Mouse (Mus musculus): ENCODE results near the gene Rusc2.

Rusc2 gene

DNA sequence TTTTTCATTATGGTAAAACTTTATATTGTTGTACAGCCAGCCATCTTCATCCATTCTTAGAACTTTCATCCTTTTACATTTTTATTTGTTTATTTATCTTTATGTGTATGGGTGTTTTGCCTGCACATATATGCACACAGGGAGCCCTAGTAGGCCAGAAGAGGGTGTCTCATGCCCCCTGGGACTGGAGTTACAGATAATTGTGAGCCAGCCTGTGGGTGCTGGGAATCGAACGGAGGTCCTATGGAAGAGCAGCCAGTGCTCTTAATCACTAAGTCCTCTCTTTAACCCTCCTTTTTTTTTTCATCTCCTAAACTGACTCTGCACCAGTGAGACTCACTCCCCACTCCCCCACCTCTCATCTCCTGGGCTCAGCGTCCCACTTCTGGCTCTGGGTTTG is 2.8 kb downstream of the Rusc2 start:
- DNase-seq (ENCODE audit: low spot score), result no peak

DNA sequence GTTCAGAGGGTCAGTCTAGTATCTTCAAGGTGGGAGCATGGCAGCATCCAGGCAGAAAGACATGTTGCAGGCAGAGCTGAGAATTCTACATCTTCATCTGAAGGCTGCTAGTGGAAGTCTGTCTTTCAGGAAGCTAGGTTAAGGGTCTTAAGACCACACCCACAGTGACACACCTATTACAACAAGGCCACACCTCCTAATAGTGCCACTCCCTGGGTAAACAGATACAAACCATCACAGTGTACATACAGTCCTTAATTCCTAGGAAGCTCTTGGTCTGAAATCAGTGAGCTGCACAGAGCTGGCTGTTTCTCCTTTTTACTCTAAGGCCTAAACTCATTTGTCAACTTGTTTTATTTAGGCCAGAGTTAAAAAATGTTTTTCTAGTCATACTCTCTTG is 5.2 kb downstream of the Rusc2 start:
- DNase-seq (ENCODE audit: low spot score), result no peak

DNA sequence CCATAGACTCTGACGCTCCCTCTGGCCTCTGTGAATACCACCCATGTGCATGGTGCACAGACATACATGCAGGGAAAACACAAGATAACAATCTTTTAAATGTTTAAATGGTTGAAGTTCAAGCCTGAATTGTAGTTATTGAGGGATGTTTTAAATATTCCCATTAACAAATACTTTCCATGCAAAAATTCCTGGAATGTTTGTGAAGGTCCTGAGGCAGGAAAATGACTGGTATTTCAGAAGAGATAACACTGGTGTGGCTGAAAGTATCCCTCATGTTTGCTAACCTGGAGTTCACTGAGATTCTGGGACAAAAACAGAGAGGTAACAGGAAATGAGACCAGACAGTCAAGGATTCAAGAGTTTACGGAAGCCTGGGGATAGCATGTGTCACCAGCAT is 7.6 kb downstream of the Rusc2 start:
- DNase-seq (ENCODE audit: low spot score), result no peak

DNA sequence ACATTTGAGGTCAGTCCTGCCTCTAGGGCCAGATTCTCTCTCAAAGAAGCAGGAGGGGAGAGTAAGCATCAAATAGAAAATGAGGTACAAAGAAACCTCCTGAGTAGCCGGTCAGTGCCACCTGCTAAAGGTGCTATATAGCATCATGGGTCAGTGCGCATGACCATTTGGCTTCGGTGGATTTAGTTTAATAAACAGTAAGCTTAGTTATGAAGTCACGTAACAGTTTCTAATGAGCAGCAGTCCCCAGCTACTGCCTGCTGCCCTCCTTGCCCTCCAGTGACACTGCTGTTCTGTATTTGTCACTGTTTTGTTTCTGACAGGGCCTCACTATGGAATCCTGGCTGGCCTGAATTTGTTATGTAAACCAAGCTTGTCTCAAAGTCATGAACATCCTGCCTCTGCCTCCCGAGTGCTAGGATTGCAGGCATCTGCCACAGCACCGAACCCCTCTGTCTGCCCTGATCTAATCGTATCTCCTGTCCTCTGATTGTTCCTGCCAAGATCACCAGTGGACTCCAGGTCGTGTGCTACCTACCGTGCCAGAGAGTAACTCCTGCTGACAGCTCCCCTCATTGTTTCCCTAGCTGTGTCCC is 8.2 kb downstream of the Rusc2 start:
- DNase-seq (ENCODE audit: low spot score), result no peak

DNA sequence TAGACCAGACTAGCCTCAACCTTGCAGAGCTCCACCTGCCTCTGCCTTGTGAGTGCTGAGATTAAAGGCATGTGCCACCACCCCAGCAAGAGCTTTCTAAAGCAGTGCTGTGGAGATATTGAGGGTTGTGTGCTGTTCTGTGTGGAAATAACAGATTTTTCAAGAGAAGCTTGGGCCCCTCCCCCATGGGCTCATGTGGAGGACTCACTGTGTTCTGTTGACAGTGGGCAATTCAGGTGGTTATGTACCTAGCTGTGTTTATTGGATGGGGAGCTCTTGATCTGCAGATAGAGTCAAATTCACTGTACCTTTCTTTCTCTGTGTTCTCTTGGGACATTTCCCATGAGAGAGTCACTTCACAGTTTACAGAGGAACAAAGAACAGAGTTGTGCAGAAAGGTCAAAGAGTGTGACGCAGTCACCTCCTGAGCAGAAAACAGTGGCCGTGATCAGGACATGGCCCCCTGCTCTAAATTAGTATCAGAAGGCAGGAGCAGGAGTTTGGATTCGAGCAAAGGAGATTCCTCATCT is 9.8 kb downstream of the Rusc2 start:
- no peak for DNase-seq (ENCODE audit: low spot score)

DNA sequence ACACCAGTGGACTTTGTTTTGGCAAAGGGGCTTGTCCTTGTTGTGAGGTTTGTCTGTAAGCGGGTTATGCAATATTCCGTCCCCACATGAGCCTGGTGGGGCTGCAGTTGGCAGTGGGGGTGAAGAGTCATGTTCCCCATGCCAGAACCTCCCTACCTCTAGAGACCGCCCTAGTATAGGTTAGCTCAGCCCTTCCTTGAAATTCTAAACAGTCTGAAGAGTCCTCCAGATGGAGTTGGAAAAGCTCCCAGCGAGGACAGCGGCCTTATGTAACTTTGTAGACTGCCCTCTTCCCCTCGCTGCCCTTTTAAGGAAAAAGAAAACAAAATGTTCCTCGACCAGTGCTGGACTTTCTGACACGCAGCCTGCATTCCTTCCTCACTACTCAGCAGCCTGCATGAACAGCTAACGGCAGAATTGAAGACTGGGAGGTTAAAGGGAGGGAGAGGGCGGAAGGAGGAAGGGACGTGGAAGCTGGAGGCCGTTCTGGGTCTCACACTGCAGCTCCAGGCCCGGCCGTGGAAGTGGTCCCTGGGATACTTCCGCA is 12.6 kb downstream of the Rusc2 start:
- no peak for DNase-seq (ENCODE audit: low spot score)

DNA sequence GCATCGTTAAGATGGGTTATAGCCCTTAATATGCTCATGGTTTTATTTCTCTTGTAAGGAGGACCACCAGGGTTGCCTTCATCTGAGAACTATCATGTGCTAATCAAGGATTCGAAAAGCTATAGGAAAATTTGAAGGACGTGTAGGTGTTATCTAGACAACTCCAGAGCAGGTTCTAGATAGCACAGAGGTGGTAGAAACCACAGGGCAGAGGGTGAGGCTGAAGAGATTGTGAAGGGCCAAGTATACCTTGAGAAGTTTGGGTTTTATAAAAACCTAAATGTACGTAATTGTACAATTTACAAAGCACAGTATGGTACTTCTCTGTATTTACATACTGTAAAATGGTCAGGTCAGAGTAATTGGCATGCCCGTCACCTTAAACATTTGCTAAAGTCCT is 13.4 kb downstream of the Rusc2 start:
- DNase-seq (ENCODE audit: low spot score), result no peak

DNA sequence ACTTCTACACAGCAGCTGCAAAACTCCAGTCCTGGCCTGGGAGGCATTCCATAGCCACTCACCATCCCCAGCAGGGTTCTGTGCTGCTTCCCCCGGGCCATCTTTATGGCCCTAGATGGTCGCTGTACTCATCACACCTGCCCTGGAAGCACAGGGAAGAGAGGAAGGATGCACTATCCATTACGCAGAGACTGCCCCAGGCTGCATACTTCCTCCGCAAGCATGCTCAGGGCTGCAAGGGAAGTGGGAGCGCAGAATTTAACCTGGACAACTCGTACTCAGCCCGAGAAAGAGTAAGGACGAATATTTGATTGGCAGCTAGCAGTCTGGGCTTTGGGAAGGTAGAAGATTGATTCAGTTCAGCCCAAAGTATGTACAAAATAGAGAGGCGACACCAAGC is 14.1 kb downstream of the Rusc2 start:
- DNase-seq (ENCODE audit: low spot score), result no peak

DNA sequence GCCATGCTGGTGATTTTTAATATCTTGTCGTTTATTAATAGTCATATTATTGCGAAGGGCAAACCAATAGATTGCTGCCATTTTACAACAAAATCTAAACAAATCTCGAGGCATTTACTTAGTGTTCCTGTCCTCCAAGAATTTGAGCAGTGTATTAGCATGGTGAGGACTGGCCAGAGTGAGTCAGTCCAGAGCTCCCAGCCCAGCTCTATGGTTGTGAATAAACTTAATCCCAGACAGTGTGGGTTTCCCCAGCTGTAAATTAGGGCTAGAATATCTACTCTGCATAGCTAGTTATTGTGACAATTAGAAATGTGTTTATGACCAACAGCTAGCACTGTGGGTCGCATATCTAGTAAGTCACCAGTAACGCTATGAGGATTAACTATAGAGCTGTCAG is 14.6 kb downstream of the Rusc2 start:
- no peak for DNase-seq (ENCODE audit: low spot score)

DNA sequence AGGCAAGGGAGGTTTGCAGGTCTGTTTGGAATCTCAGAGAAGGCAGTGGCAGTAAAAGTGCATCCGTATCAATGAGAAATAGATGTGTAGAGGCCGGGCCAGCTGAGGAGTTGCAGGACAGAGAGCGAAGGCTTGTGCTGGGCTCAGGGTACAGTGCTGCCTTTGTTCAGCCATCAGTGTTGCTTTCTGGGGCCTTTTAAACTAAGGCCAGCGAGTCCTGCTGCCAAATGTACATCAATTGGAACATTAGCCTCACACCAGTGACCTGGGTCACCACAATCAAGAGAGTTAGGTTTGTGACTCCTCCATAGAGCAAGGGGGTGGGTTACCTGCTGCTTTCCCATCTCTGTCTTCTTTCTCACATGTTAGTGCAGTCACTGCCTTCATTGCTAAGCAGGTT is 16.2 kb downstream of the Rusc2 start:
- DNase-seq (ENCODE audit: low spot score), result no peak

DNA sequence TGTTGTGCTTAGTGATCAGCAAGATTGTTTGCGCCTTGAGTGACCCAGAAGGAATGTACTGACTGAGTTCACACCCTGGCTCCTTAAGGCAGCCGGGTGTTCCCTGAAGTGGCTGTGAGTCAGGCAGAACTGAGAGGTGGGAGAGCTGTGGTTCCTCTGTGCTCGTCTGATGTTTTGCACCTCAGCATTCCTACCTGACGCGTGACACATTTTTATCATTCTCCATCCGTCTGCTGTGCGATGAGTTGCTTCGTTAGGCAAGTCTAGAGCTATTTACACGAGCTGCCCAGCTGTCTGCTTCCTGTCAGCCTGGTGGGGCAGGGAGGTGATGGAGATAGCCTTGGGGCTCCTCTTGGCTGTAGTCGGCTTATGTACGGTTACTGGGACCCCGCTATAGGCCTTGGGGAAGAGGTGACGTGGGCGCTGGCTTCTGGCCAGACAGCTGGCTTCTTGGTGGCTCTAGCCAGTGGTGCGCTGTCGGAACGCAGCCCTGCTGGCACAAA is 17.1 kb downstream of the Rusc2 start:
- no peak for DNase-seq (ENCODE audit: low spot score)

DNA sequence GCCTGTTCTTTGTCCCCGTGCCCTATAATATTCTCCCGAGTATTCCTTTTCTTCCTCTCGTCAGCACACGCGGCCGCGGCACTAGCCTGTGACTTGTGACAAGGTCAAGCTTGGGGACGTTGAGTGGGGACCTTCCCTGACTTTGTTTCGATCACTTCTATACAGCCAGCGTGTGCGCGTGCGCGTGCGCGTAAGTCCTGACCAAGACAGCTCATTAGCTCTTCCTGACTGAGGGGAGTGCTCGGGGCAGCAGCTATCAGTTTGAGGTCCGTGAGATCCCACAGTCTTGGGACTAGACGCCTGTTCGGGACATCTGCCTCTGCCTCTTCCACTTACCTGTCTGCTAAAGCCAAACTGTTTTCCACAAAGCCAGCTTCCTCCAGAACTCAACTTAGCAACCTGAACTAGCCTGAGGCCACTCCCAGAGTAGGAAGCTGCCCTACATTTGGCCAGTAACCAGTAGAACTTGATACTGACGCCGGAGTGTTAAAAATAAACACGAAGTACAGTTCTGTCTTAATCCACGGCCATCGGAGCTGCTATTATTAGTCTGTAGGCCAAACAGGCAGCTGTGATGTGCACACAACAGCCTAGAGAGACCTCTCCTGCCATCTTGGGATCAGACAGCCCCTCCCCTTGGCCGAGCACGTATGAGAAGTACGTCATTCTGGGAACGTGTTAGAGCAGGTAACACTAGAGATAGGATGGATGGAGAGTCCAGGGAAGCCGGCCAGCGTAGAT is 17.8 kb downstream of the Rusc2 start:
- DNase-seq (ENCODE audit: low spot score), result no peak

DNA sequence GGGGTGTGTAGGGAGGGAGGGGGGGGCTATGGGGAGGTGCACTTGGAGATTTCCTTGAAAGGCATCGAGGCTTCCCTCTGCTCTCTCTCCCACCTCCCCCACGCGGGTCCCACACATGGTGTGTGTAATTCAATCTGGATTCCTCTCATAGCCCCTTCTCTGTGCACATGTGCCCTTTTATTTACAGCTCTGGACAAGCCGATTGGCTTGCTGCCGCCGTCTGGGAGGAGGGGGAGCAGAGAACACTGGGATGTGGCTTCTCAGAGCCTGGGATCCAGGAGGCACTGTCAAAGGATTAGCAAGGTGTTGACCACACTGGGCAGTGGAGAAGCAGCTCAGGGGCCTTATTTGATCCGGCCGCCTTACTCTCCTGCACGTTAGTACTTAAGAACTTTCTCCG is 19.2 kb downstream of the Rusc2 start:
- no peak for DNase-seq (ENCODE audit: low spot score)

DNA sequence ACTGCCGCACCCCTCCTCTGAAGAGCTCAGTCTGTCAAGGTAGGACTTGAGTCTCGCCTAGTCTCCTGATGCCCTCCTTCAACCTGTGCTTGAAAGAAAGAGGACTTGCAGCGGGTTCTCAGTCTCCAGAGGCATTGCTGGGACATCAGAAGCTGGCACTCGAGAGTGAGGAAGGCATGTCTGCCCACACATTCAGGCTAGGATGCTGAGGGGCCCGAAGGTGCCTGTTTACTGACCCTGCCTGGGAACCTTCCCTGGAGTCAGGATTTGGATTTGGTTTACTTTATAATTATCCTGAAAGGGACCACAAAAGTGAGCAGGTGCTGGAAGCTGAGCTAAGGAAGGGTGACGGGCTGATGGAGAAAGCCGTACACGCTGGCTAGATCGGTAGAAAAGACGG is 19.7 kb downstream of the Rusc2 start:
- no peak for DNase-seq (ENCODE audit: low spot score)

DNA sequence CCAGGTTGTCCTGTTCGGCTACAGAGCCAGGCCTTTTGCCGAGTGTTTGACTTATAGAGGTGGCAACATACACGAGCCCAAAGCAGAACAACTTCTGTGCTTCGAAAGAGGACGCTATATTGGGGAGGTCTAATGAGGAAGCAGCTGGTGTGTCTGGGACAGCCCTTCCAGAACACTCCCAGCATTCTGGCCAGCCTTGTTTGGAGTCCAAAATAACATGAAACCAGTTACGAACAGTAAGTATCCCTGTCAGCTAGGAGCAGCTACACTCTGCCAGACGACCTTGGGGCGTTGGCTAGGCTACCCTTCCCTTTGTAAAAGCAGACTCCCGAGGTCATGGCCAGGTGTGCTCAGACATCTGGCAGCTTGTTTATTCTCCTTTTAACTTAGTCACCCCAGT is 20.4 kb downstream of the Rusc2 start:
- DNase-seq (ENCODE audit: low spot score), result no peak

DNA sequence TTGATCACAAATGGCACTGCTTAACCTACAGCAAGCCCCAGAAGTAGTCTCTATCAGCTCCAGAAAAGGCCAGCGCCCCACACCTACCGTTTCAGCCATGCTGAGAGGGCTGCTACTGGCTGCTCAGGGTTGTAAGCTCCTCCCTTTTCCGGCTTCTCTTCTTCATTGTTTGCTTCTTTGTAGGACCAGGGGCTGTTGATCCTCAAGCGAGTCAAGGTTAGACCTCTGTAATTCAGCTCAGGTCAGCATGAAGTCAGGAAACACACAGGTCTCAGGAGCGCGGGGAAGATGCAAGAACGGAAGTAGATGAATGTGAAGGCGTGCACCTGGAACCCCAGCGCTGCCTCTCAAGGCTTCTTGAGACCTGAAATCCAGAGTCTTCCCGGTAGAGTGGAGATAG is 22.9 kb downstream of the Rusc2 start:
- DNase-seq (ENCODE audit: low spot score), result no peak

DNA sequence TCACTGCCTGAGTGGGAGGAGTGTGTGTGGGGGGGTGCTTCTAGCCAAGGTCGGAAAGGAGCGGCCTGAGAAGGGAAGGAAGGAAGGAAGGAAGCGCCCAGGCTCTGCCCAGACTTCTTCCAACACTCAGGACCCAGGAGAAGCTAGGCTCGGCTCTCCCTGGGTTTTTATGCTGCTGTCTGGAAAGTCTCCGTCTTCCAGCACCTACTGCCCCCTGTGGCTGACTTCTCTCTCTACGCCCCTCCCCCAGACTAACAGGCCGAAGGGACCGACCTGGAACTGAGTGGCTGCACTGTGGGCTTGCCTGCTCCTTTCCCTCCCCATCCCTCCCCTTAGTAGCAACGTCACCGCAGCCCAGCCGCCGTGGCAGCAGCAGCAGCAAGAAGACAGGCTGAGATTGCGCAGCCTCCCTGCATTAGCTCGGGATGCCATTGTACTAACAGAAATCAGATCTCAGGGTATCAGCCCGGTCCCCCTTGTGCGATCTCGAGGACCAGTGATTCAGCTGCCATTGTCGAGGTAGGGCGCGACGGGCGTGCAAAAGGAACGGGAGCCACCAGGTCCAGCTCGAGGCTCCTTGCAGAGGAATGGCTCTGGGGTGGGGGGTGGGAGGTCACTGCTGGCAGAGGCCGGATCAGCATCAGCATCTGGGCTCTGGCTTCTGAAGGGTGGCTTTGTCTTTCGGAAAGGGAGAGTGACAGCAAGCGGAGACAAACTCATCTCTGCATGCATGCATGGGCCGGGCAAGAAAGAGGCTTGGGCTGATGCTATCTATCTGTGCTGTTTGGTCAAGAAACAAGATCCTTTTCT is 24.6 kb downstream of the Rusc2 start:
- no peak for DNase-seq (ENCODE audit: low spot score)

DNA sequence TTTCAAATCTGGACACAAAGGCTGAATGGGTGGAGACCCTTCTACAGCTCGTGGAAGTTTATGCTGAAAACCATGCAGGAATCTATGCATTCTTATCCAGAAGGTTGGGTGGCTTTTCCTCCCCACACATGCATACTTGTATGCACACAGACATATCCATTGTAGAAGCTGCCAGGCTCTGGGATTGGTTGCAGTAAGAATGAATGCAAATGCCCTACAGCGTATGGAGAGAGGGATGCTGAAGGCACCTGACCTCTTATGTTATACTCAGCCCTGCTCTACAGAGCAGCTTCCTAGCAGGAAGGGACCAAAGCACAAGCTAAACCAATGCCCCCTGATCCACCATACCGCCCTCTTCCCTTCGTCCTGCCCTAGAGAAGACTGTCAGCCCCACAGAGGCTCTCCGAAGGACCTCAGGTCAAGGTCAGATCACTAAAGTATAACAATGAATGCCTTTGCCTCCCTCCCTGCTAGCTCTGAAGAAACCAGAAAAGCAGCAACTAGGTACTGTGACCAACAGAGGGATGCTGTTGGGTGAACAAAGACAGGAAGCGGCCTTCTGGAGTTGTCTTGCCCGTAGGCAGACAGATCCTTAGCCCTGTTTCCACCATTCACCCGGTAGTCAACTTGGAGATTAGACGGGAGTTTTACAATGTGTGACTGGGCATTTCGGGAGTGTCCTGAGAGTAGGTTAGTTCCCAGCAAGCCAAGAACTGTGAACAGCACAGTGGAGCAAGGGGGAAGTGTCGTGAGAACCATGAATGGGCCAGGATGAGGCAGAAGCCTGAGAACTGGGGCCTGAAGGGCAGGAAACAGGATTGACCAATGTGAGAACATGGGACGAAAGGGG is 25.5 kb downstream of the Rusc2 start:
- DNase-seq (ENCODE audit: low spot score), result no peak

DNA sequence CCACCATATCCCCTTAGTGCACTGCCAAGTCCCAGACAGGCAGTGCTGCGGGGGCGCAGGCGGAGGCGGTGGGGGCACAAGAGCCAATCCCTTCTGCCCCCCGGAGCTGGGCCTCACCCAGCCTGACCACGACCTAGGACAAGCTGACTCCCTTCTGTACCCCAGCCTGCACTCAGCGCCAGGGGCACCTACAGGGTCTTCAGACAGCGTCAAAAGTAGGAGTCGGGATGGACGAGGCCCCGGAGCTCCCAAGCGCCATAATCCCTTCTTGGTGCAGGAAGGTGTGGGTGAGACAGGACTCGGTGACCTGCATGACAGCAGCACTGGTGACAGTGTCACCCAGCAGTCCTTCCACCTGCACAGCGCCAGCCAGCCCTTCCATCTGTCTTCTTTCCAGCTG is 33.0 kb downstream of the Rusc2 start:
- DNase-seq (ENCODE audit: low spot score), result no peak

DNA sequence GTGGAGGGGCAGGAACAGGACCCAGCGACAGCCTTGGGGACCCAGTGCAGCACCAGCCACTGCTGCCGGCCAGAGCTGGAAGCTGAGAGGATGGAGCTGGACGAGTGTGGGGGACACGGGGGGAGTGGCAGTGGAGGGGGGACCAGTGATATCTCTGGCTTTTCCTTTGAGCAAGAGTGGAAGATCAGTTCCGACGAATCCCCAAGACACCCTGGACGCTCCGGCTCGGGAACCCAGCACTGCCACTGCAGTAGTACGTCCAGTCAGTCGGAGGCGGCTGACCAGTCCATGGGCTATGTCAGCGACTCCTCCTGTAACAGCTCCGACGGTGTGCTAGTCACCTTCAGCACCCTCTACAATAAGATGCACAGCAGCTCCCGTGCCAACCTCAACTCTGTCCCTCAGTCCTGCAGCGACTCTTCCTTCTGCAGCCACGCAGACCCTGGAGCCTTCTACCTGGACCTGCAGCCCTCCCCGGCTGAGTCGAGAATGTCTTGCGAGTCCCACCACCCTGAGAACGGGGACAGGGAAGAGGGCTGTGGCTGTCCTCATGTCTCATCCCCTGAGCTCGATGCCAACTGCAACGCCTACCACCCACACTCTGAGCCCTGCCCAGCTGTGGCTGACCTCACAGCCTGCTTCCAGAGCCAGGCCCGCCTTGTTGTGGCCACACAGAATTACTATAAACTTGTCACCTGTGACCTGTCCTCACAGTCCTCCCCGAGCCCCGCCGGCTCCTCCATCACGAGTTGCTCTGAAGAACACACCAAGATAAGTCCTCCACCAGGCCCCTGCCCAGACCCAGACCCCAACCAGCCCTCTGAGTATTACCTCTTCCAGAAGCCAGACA is 33.7 kb downstream of the Rusc2 start:
- DNase-seq (ENCODE audit: low spot score), result no peak

DNA sequence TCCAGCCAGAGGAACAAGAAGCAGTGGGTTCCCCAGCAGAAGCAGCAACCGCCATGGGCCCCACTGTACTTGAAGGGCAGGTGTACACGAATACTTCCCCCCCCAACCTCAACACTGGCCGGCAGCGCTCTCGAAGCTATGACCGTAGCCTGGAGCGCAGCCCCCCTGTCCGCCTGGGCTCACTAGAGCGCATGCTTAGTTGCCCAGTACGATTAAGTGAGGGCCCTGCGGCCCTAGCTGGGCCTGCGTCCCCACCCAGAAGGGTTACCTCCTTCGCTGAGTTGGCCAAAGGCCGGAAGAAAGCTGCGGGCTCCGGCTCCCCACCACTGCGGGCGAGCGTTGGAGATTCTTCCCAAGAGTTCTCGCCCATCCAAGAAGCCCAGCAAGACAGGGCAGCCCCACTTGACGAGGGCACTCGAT is 34.3 kb downstream of the Rusc2 start:
- no peak for DNase-seq (ENCODE audit: low spot score)
